11 mouse cellular contexts compared by ENCODE assay signal in the genomic region with DNA sequence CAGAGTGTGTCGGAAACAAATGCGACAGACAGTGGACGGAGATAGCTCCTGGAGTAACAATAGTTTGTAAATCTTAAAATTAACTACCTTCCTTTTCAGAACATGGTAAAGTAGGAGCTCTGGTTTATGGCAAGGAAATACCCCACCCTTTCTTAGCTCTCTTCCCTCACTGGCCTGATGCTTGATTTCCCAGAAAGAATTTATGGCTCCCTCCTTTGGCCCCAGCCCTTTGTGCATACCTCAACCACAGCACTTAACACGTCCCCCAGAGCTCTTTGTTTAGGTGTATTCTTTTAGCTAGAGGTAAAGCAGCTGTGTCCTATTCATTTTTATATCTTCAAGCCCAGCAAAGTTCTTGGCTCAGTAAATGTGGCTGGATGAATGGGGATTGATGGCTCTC. TPM values are rescaled to one million over a fixed set of nuclear protein-coding genes. Genes with fewer than 3 reads are reported as not detected.
DNase-seq lines count a peak whose midpoint lies in the region; ATAC-seq and TF ChIP-seq lines count a peak whose summit lies in the region.
"Had no signal": no experiment of that assay in that cellular context is flagged by ENCODE, and none has a peak within 500 bp of the region (broad histone marks: within the 10 kb centered on the region; RNA-seq: fewer than 3 reads in every experiment).

No protein-coding gene starts in this region.

- 65% methylated on average over 4 of the region's 4 CpGs for WGBS in heart, embryonic 11.5 days (ENCODE audit: insufficient replicate concordance)
- WGBS in heart, adult 2 months: 81% methylated on average over 4 of the region's 4 CpGs
- WGBS in limb, embryonic 12.5 days: 54% methylated on average over 4 of the region's 4 CpGs
- 53% methylated on average over 4 of the region's 4 CpGs for WGBS in limb, embryonic 10.5 days
- WGBS in embryonic facial prominence, embryonic 15.5 days: 72% methylated on average over 4 of the region's 4 CpGs
- WGBS in midbrain, embryonic 12.5 days: 13% methylated on average over 4 of the region's 4 CpGs

- H3K9me3 ChIP-seq in heart, embryonic 11.5 days (replicated peaks; ENCODE audit: control insufficient read depth, low read length): no peaks in the 10 kb centered on the region
- H3K9me3 ChIP-seq in limb, embryonic 12.5 days: no peaks in the 10 kb centered on the region
- no peaks in the 10 kb centered on the region for H3K9me3 ChIP-seq in limb, embryonic 10.5 days (replicated peaks)
- H3K9me3 ChIP-seq in embryonic facial prominence, embryonic 15.5 days (replicated peaks): no peaks in the 10 kb centered on the region
- no peaks in the 10 kb centered on the region for H3K9me3 ChIP-seq in midbrain, embryonic 12.5 days

- H3K27me3 ChIP-seq in heart, embryonic 11.5 days (ENCODE audit: control insufficient read depth, insufficient read depth, low read length): no peaks in the 10 kb centered on the region
- H3K27me3 ChIP-seq in heart, adult 2 months (ENCODE audit: control insufficient read depth, insufficient read depth, low read length): no peaks in the 10 kb centered on the region
- no peaks in the 10 kb centered on the region for H3K27me3 ChIP-seq in limb, embryonic 12.5 days
- no peaks in the 10 kb centered on the region for H3K27me3 ChIP-seq in limb, embryonic 10.5 days (ENCODE audit: low read depth, poor library complexity, severe bottlenecking)
- H3K27me3 ChIP-seq in embryonic facial prominence, embryonic 15.5 days: no peaks in the 10 kb centered on the region
- no peaks in the 10 kb centered on the region for H3K27me3 ChIP-seq in midbrain, embryonic 12.5 days

- no peaks in the 10 kb centered on the region for H3K79me2 ChIP-seq in heart, adult 2 months (replicated peaks; ENCODE audit: control insufficient read depth, insufficient read depth, low read length)

- no peaks in the 10 kb centered on the region for H3K36me3 ChIP-seq in heart, embryonic 11.5 days (ENCODE audit: control insufficient read depth, insufficient read depth, low read length)
- no peaks in the 10 kb centered on the region for H3K36me3 ChIP-seq in heart, adult 2 months (ENCODE audit: control insufficient read depth, insufficient read depth, low read length)
- H3K36me3 ChIP-seq in limb, embryonic 12.5 days: no peaks in the 10 kb centered on the region
- no peaks in the 10 kb centered on the region for H3K36me3 ChIP-seq in limb, embryonic 10.5 days
- H3K36me3 ChIP-seq in embryonic facial prominence, embryonic 15.5 days: 0 out of 2 replicates have a peak, but pooled peaks cover 4% of the 10 kb centered on the region
- H3K36me3 ChIP-seq in midbrain, embryonic 12.5 days: peaks cover 4% of the 10 kb centered on the region; the same call in 1 of the 2 replicates

- no peak overlapping the region for H3K4me3 ChIP-seq in heart, embryonic 11.5 days (ENCODE audit: low read depth, low read length)
- H3K4me3 ChIP-seq in heart, adult 2 months: no peak overlapping the region
- H3K4me3 ChIP-seq in limb, embryonic 12.5 days (replicated peaks): no peak overlapping the region
- no peak overlapping the region for H3K4me3 ChIP-seq in limb, embryonic 10.5 days
- no peak overlapping the region for H3K4me3 ChIP-seq in embryonic facial prominence, embryonic 15.5 days (replicated peaks)
- H3K4me3 ChIP-seq in midbrain, embryonic 12.5 days: no peak overlapping the region
- H3K4me3 ChIP-seq: erythroblast, embryonic 14.5 days had no signal

- no peak for TF ChIP-seq EP300 in heart, adult 2 months (IDR thresholded peaks at IDR 0.05; ENCODE audit: insufficient read depth, low read depth, low read length)

- TF ChIP-seq CTCF in heart, adult 2 months (IDR thresholded peaks at IDR 0.05): no peak

- ATAC-seq in heart, embryonic 11.5 days (replicated peaks; ENCODE audit: insufficient number of reproducible peaks, low FRiP score, low TSS enrichment): no peak
- ATAC-seq in limb, embryonic 12.5 days (ENCODE audit: insufficient number of reproducible peaks, insufficient read depth, low FRiP score, low TSS enrichment, low read depth): no peak
- ATAC-seq in embryonic facial prominence, embryonic 15.5 days (ENCODE audit: insufficient number of reproducible peaks, low FRiP score, low TSS enrichment, low read depth): no peak
- ATAC-seq in midbrain, embryonic 12.5 days (ENCODE audit: low FRiP score, low read depth): no peak

- H3K9ac ChIP-seq in heart, embryonic 11.5 days (ENCODE audit: low read depth, low read length): no peak overlapping the region
- H3K9ac ChIP-seq in heart, adult 2 months (ENCODE audit: low read depth, low read length): no peak overlapping the region
- H3K9ac ChIP-seq in limb, embryonic 12.5 days (replicated peaks): no peak overlapping the region
- H3K9ac ChIP-seq in embryonic facial prominence, embryonic 15.5 days: no peak overlapping the region
- no peak overlapping the region for H3K9ac ChIP-seq in midbrain, embryonic 12.5 days (replicated peaks)

- H3K27ac ChIP-seq in heart, embryonic 11.5 days (ENCODE audit: low read depth, low read length): peak overlapping the region; percentile 31; the same call in 1 of the 2 replicates
- H3K27ac ChIP-seq in heart, adult 2 months: no peak overlapping the region
- H3K27ac ChIP-seq in limb, embryonic 12.5 days: peak overlapping the region; percentile 24; the same call in 1 of the 2 replicates
- H3K27ac ChIP-seq in limb, embryonic 10.5 days: no peak overlapping the region
- H3K27ac ChIP-seq in embryonic facial prominence, embryonic 15.5 days (replicated peaks): 0 out of 2 replicates have a peak overlapping the region, but pooled peaks have one; percentile 11
- peak overlapping the region; percentile 87 for H3K27ac ChIP-seq in midbrain, embryonic 12.5 days (replicated peaks)

- intact Hi-C loops in heart, adult 2 months (cut with DNase I): no loop called here

- no peak for TF ChIP-seq POLR2A in heart, adult 2 months (IDR thresholded peaks at IDR 0.05; ENCODE audit: insufficient read depth, low read depth, low read length)

- DNase-seq in heart, adult 2 months: no peak
- DNase-seq in limb, embryonic 10.5 days (ENCODE audit: low spot score): no peak
- DNase-seq in frontal cortex, postnatal 25 days (ENCODE audit: low spot score in 2 of 2): no peak
- DNase-seq in testis, postnatal 14 days (ENCODE audit: low spot score): no peak
- DNase-seq: cerebellum, postnatal 14 days; thymus, postnatal 25 days had no signal

- no peak overlapping the region for H3K4me2 ChIP-seq in heart, embryonic 11.5 days
- no peak overlapping the region for H3K4me2 ChIP-seq in limb, embryonic 12.5 days
- H3K4me2 ChIP-seq in embryonic facial prominence, embryonic 15.5 days (replicated peaks): no peak overlapping the region
- peak overlapping the region; percentile 9; the same call in 1 of the 2 replicates for H3K4me2 ChIP-seq in midbrain, embryonic 12.5 days (replicated peaks)

- H3K4me1 ChIP-seq in heart, embryonic 11.5 days (ENCODE audit: control insufficient read depth, insufficient read depth, low read length): peaks cover 40% of the 10 kb centered on the region
- H3K4me1 ChIP-seq in heart, adult 2 months (ENCODE audit: control insufficient read depth, insufficient read depth, low read length): peaks cover 2% of the 10 kb centered on the region
- H3K4me1 ChIP-seq in limb, embryonic 12.5 days (replicated peaks): peaks cover 19% of the 10 kb centered on the region
- peaks cover 37% of the 10 kb centered on the region for H3K4me1 ChIP-seq in limb, embryonic 10.5 days
- peaks cover 9% of the 10 kb centered on the region for H3K4me1 ChIP-seq in embryonic facial prominence, embryonic 15.5 days
- peaks cover 63% of the 10 kb centered on the region for H3K4me1 ChIP-seq in midbrain, embryonic 12.5 days

RNA-seq across cellular contexts. Expression of gene Plagl1, which starts 48.5 kb away (rescaled TPM):
- polyA plus RNA-seq in heart, embryonic 11.5 days (2014; fragmentation: Nextera tagmentation; extraction: Ambion mirVana): 277 and 328 TPM in 2 replicates
- total RNA-seq in heart, adult 2 months (2021): 1 to 10 TPM; 7.8 to 8.6 TPM
- polyA plus RNA-seq in heart, adult 2 months (2012; rRNA removed): 11.3 and 19.1 TPM in 2 replicates
- 64.5 and 88.5 TPM in 2 replicates for polyA plus RNA-seq in limb, embryonic 12.5 days (2016; fragmentation: Nextera tagmentation; extraction: Ambion mirVana)
- 37.3 and 42.6 TPM in 2 replicates for polyA plus RNA-seq in limb, embryonic 10.5 days (2016; fragmentation: Nextera tagmentation; extraction: Ambion mirVana)
- 220 and 243 TPM in 2 replicates for polyA plus RNA-seq in embryonic facial prominence, embryonic 15.5 days (2015; fragmentation: Nextera tagmentation; extraction: Ambion mirVana)
- 77.2 and 98.5 TPM in 2 replicates for polyA plus RNA-seq in midbrain, embryonic 12.5 days (2016; fragmentation: Nextera tagmentation; extraction: Ambion mirVana)

Comparison
In these comparisons a context has a peak if more than half of its experiments do, and no peak if none do; other contexts are left out.
1. H3K27ac ChIP-seq: peak in heart, embryonic 11.5 days (single experiment), limb, embryonic 12.5 days (single experiment), embryonic facial prominence, embryonic 15.5 days (single experiment) and midbrain, embryonic 12.5 days (single experiment); none in heart, adult 2 months (single experiment) and limb, embryonic 10.5 days (single experiment).